Comparison of ENCODE assay signal across 9 mouse cellular contexts in genomic region chr2:76338215-76339156, GRCm38 (mm10). TPM values are rescaled to one million over a fixed set of nuclear protein-coding genes. Genes with fewer than 3 reads are reported as not detected.
DNase-seq lines count a peak whose midpoint lies in the region; ATAC-seq lines count a peak whose summit lies in the region.
"Had no signal": no experiment of that assay in that cellular context is flagged by ENCODE, and none has a peak within 500 bp of the region (broad histone marks: within the 10 kb centered on the region; RNA-seq: fewer than 3 reads in every experiment).

Pde11a (minus strand) TSS chr2:76338774.

- H3K36me3 ChIP-seq in erythroblast, embryonic 14.5 days (ENCODE audit: control insufficient read depth) = no peaks in the 10 kb centered on the region
- H3K36me3 ChIP-seq in forebrain, embryonic 15.5 days = no peaks in the 10 kb centered on the region
- no peaks in the 10 kb centered on the region for H3K36me3 ChIP-seq in intestine, embryonic 16.5 days (ENCODE audit: control insufficient read depth, insufficient read depth, low read length)
- H3K36me3 ChIP-seq in liver, embryonic 12.5 days = no peaks in the 10 kb centered on the region
- H3K36me3 ChIP-seq in neural tube, embryonic 11.5 days (ENCODE audit: control insufficient read depth, insufficient read depth, low read length) = no peaks in the 10 kb centered on the region

- no peak for ATAC-seq in erythroblast, adult 5-6 weeks (replicated peaks; ENCODE audit: low FRiP score, poor library complexity, severe bottlenecking)
- peak; percentile 70 for ATAC-seq in forebrain, embryonic 15.5 days (replicated peaks)
- ATAC-seq in intestine, embryonic 16.5 days = peak; percentile 100
- peak; percentile 49 for ATAC-seq in liver, embryonic 12.5 days
- peak; percentile 31; the same call in 1 of the 2 replicates for ATAC-seq in neural tube, embryonic 11.5 days (ENCODE audit: insufficient read depth, low FRiP score, low TSS enrichment)

- H3K27me3 ChIP-seq in erythroblast, embryonic 14.5 days (ENCODE audit: control insufficient read depth) = peaks cover 30% of the 10 kb centered on the region
- H3K27me3 ChIP-seq in forebrain, embryonic 15.5 days = no peaks in the 10 kb centered on the region
- H3K27me3 ChIP-seq in intestine, embryonic 16.5 days (replicated peaks; ENCODE audit: control insufficient read depth, insufficient read depth, low read length) = peaks cover 5% of the 10 kb centered on the region; the same call in 1 of the 2 replicates
- H3K27me3 ChIP-seq in liver, embryonic 12.5 days (replicated peaks) = peaks cover 40% of the 10 kb centered on the region
- 0 out of 2 replicates have a peak, but pooled peaks cover 6% of the 10 kb centered on the region for H3K27me3 ChIP-seq in neural tube, embryonic 11.5 days (ENCODE audit: control insufficient read depth, insufficient read depth, low read length)

- DNase-seq in adrenal gland, adult (ENCODE audit: inconsistent age in 2 of 2, low spot score in 1 of 2) = peak; percentile 14 to 54
- DNase-seq in neural tube, embryonic 11.5 days (ENCODE audit: low spot score) = peak; percentile 40
- DNase-seq in spleen, postnatal 10 days (ENCODE audit: low spot score in 2 of 2) = no peak

- no peaks in the 10 kb centered on the region for H3K9me3 ChIP-seq in erythroblast, embryonic 14.5 days (ENCODE audit: control insufficient read depth, low read length)
- no peaks in the 10 kb centered on the region for H3K9me3 ChIP-seq in forebrain, embryonic 15.5 days
- H3K9me3 ChIP-seq in intestine, embryonic 16.5 days (ENCODE audit: control insufficient read depth, low read length) = no peaks in the 10 kb centered on the region
- no peaks in the 10 kb centered on the region for H3K9me3 ChIP-seq in liver, embryonic 12.5 days (replicated peaks)
- H3K9me3 ChIP-seq in neural tube, embryonic 11.5 days (ENCODE audit: control insufficient read depth, low read length) = no peaks in the 10 kb centered on the region

- H3K4me3 ChIP-seq in erythroblast, embryonic 14.5 days (replicated peaks) = peak within 1 kb of the TSS; percentile 30
- peak within 1 kb of the TSS; percentile 48 for H3K4me3 ChIP-seq in forebrain, embryonic 15.5 days
- peak within 1 kb of the TSS; percentile 58 for H3K4me3 ChIP-seq in intestine, embryonic 16.5 days (ENCODE audit: low read length)
- peak within 1 kb of the TSS; percentile 49 for H3K4me3 ChIP-seq in liver, embryonic 12.5 days
- peak within 1 kb of the TSS; percentile 28 for H3K4me3 ChIP-seq in neural tube, embryonic 11.5 days (ENCODE audit: low read depth, low read length)

- WGBS in forebrain, embryonic 15.5 days = 18% methylated on average over 40 of the region's 41 CpGs
- 16% methylated on average over 40 of the region's 41 CpGs for whole genome bisulfite sequencing in intestine, embryonic 16.5 days
- 12% methylated on average over 39 of the region's 41 CpGs for WGBS in liver, embryonic 12.5 days (ENCODE audit: insufficient replicate concordance)
- 20% methylated on average over 36 of the region's 41 CpGs for WGBS in neural tube, embryonic 11.5 days

- no peak within 1 kb of the TSS for H3K27ac ChIP-seq in forebrain, embryonic 15.5 days (replicated peaks)
- no peak within 1 kb of the TSS for H3K27ac ChIP-seq in intestine, embryonic 16.5 days (ENCODE audit: low read length)
- no peak within 1 kb of the TSS for H3K27ac ChIP-seq in liver, embryonic 12.5 days
- no peak within 1 kb of the TSS for H3K27ac ChIP-seq in neural tube, embryonic 11.5 days (ENCODE audit: low read depth, low read length)

- H3K9ac ChIP-seq in forebrain, embryonic 15.5 days (replicated peaks) = peak within 1 kb of the TSS; percentile 54
- peak within 1 kb of the TSS; percentile 66 for H3K9ac ChIP-seq in intestine, embryonic 16.5 days (ENCODE audit: low read depth, low read length)
- H3K9ac ChIP-seq in liver, embryonic 12.5 days = 0 out of 2 replicates have a peak within 1 kb of the TSS, but pooled peaks have one; percentile 15
- peak within 1 kb of the TSS; percentile 5 for H3K9ac ChIP-seq in neural tube, embryonic 11.5 days (ENCODE audit: low read length)

- no peaks in the 10 kb centered on the region; the same call in 1 of the 2 replicates for H3K4me1 ChIP-seq in erythroblast, embryonic 14.5 days (ENCODE audit: control insufficient read depth)
- peaks cover 7% of the 10 kb centered on the region for H3K4me1 ChIP-seq in forebrain, embryonic 15.5 days
- peaks cover 6% of the 10 kb centered on the region; the same call in 1 of the 2 replicates for H3K4me1 ChIP-seq in intestine, embryonic 16.5 days (ENCODE audit: control insufficient read depth, insufficient read depth, low read length)
- H3K4me1 ChIP-seq in liver, embryonic 12.5 days = 0 out of 2 replicates have a peak, but pooled peaks cover 7% of the 10 kb centered on the region
- H3K4me1 ChIP-seq in neural tube, embryonic 11.5 days (ENCODE audit: control insufficient read depth, insufficient read depth, low read length) = no peaks in the 10 kb centered on the region

- H3K4me2 ChIP-seq in forebrain, embryonic 15.5 days (replicated peaks) = peak within 1 kb of the TSS; percentile 92
- H3K4me2 ChIP-seq in intestine, embryonic 16.5 days (ENCODE audit: low read depth, low read length) = peak within 1 kb of the TSS; percentile 82
- H3K4me2 ChIP-seq in liver, embryonic 12.5 days = peak within 1 kb of the TSS; percentile 76
- peak within 1 kb of the TSS; percentile 59 for H3K4me2 ChIP-seq in neural tube, embryonic 11.5 days (ENCODE audit: low read depth)

RNA-seq across cellular contexts. Expression of gene Pde11a, which starts in this region (rescaled TPM):
- polyA plus RNA-seq in erythroblast, embryonic 14.5 days (2012) = 0.02 TPM in 1 of 2 replicates, not detected in the other
- not detected in 2 replicates for total RNA-seq in erythroblast, adult 5-6 weeks (2015; ENCODE audit: low replicate concordance)
- not detected in 2 replicates for total RNA-seq in erythroblast, adult 5-6 weeks (2017; ENCODE audit: low replicate concordance)
- polyA plus RNA-seq in forebrain, embryonic 15.5 days (2015; fragmentation: Nextera tagmentation; extraction: Ambion mirVana) = 0.32 and 0.59 TPM in 2 replicates
- 0.23 and 0.26 TPM in 2 replicates for polyA plus RNA-seq in intestine, embryonic 16.5 days (2015; fragmentation: Nextera tagmentation; extraction: Ambion mirVana)
- 0.07 and 0.12 TPM in 2 replicates for polyA plus RNA-seq in liver, embryonic 12.5 days (2016; fragmentation: Nextera tagmentation; extraction: Ambion mirVana)
- 0.49 and 0.53 TPM in 2 replicates for polyA plus RNA-seq in neural tube, embryonic 11.5 days (2014; fragmentation: Nextera tagmentation; extraction: Ambion mirVana)
- polyA plus RNA-seq: C2C12 had no signal

Comparison
In these comparisons a context has a peak if more than half of its experiments do, and no peak if none do; other contexts are left out.
1. Peak in ATAC-seq, H3K4me3 ChIP-seq, H3K9ac ChIP-seq and H3K4me2 ChIP-seq in forebrain, embryonic 15.5 days; RNA of the gene not detected or under 1 TPM.
2. Peak in ATAC-seq, H3K4me3 ChIP-seq, H3K9ac ChIP-seq and H3K4me2 ChIP-seq in intestine, embryonic 16.5 days; RNA of the gene not detected or under 1 TPM.
3. Peak in ATAC-seq, H3K4me3 ChIP-seq, H3K9ac ChIP-seq and H3K4me2 ChIP-seq in liver, embryonic 12.5 days; RNA of the gene not detected or under 1 TPM.
4. Peak in DNase-seq, ATAC-seq, H3K4me3 ChIP-seq, H3K9ac ChIP-seq and H3K4me2 ChIP-seq in neural tube, embryonic 11.5 days; RNA of the gene not detected or under 1 TPM.
5. DNase-seq: peak in adrenal gland, adult (2 of 2); none in spleen, postnatal 10 days (0 of 2).
6. H3K9ac ChIP-seq: peak in every context shown above with its lines; median percentile 66 in intestine, embryonic 16.5 days; 54 in forebrain, embryonic 15.5 days; 15 in liver, embryonic 12.5 days; 5 in neural tube, embryonic 11.5 days.
7. Peak in every context shown above with its lines, with median percentiles within 50 percentile points of each other: H3K4me3 ChIP-seq and H3K4me2 ChIP-seq.